Mouse (Mus musculus) adrenal gland, adult (tissue): Measurements from ENCODE around the gene Calr4.

Experiments
- DNase-seq, 2 experiments: peaks; one replicate each; pipeline ENCODE4 v3.0.0; 2022 to 2023; ENCODE audit warnings: low spot score in 1 of 2; ENCODE audit not compliant: inconsistent age in 2 of 2

Gene Calr4

GRCm38 (mm10) chr4:109234806-109235350 is 593 bp downstream of the Calr4 start:
- no peak for DNase-seq

GRCm38 (mm10) chr4:109236186-109236879 is 2.0 kb downstream of the Calr4 start:
- DNase-seq: no peak

- peak; percentile 76 to 88 for DNase-seq
Measured at GRCm38 (mm10) chr4:109238428-109239268, 4.4 kb downstream of the Calr4 start.

GRCm38 (mm10) chr4:109241221-109241620 is 6.9 kb downstream of the Calr4 start:
- DNase-seq: no peak

GRCm38 (mm10) chr4:109241934-109242333 is 7.6 kb downstream of the Calr4 start:
- DNase-seq: peak; percentile 52 to 65

- DNase-seq: no peak
Measured at GRCm38 (mm10) chr4:109244506-109244905, 10.2 kb downstream of the Calr4 start.

- no peak for DNase-seq
Measured at GRCm38 (mm10) chr4:109245016-109245620, 10.8 kb downstream of the Calr4 start.

- peak; percentile 38 to 76 for DNase-seq
Measured at GRCm38 (mm10) chr4:109251605-109252004, 17.3 kb downstream of the Calr4 start.

- DNase-seq: no peak
Measured at GRCm38 (mm10) chr4:109252199-109252598, 17.9 kb downstream of the Calr4 start.

- DNase-seq: no peak
Measured at GRCm38 (mm10) chr4:109253664-109254151, 19.4 kb downstream of the Calr4 start.

- no peak for DNase-seq
Measured at GRCm38 (mm10) chr4:109254511-109254910, 20.2 kb downstream of the Calr4 start.

- DNase-seq: no peak
Measured at GRCm38 (mm10) chr4:109255321-109255720, 21.0 kb downstream of the Calr4 start.

- DNase-seq: no peak
Measured at GRCm38 (mm10) chr4:109255727-109256417, 21.6 kb downstream of the Calr4 start.

- DNase-seq: no peak
Measured at GRCm38 (mm10) chr4:109256791-109257190, 22.5 kb downstream of the Calr4 start.

- no peak for DNase-seq
Measured at GRCm38 (mm10) chr4:109257639-109258038, 23.4 kb downstream of the Calr4 start.

- no peak for DNase-seq
Measured at GRCm38 (mm10) chr4:109262068-109262467, 27.8 kb downstream of the Calr4 start.

GRCm38 (mm10) chr4:109266056-109266455 is 31.8 kb downstream of the Calr4 start:
- DNase-seq: peak; percentile 67 to 80

- DNase-seq: no peak
Measured at GRCm38 (mm10) chr4:109266744-109267143, 32.5 kb downstream of the Calr4 start.

GRCm38 (mm10) chr4:109267452-109267851 is 33.2 kb downstream of the Calr4 start:
- DNase-seq: no peak

- DNase-seq: no peak
Measured at GRCm38 (mm10) chr4:109268903-109269302, 34.6 kb downstream of the Calr4 start.

GRCm38 (mm10) chr4:109271803-109272202 is 37.5 kb downstream of the Calr4 start:
- no peak for DNase-seq
